Mouse (Mus musculus) heart, postnatal 36 days (tissue): ENCODE measurements around the gene Itga7. TPM values are rescaled to one million over a fixed set of nuclear protein-coding genes. Genes with fewer than 3 reads are reported as not detected.
"Not testable (repeated sequence)": the region's sequence is repeated elsewhere in the genome, so short reads cannot be mapped to it uniquely, and the experiment has no call there.

ENCODE experiments used
- DNase-seq, 2 experiments: peaks; one replicate each; pipeline ENCODE4 v3.0.0; 2021 to 2022
- intact Hi-C: fragments of 180-260 bp; cut with DNase I; formaldehyde crosslinking; loops from one replicate; pipeline ENCODE4 v1.15.1; 2025
- total RNA-seq, 2 experiments: library from RNA; stranded (reverse); gene quantifications; 2 replicates each; pipeline ENCODE4 v1.2.3; 2021

Itga7 gene
- total RNA-seq, 2 experiments from 2014 or later: 160 to 167 TPM

DNA sequence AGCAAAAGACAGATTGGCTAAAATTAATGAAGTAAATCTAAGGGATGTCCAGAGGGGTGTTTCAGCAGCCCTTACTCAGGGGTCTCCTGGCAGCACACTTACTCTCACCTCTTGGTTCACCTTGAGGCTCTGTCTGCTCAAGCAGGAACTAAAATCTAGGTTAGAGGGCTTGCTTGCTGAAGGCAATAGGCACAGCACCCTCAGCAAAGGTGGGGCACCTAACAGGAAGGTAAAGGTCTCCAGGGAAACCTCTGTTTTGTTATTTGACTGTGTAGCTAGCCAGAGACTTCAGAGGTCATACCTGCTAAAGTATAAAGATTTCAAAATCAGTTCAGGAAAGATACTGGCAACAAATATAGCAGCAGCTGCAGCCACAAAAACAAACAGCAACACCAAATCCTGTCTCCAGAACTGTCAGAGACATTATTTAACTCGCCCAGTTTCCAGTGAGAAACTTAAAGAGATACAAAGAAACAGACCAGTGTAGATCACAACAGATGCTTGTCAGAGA is 37.2 kb downstream of the Itga7 start:
- DNase-seq: no peak
- intact Hi-C loops: no loop called here

GRCm38 (mm10) chr10:128972841-128973240 is 39.2 kb downstream of the Itga7 start:
- intact Hi-C loops: no loop called here
- no peak for DNase-seq

DNA sequence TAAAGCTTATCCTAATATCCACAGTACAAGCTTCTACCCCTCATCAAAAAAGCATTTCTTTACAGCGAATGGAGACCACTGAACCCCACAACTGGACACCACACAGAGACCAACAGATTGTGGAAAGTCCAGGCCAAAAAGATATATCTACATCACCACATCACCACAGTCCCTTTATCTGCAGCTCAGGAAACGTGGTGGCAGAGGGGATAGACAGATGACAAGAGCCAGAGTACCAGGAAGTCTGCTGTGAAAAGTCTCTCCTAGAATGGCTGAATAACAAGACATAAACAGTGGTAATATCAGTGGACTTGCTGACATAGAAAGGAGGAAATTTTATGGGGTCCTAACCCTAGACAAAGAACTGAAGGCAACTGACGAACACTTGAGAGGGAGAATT is 42.8 kb downstream of the Itga7 start:
- DNase-seq: no peak
- intact Hi-C loops: loop anchor here (5.0 kb wide), 4 partner anchors 59 to 244 kb away; no protein-coding TSS in a partner anchor

GRCm38 (mm10) chr10:128977522-128978114 is 44.0 kb downstream of the Itga7 start:
- intact Hi-C loops: loop anchor here (5.0 kb wide), 4 partner anchors 60 to 245 kb away; no protein-coding TSS in a partner anchor
- DNase-seq: peak; percentile 16 to 35

DNA sequence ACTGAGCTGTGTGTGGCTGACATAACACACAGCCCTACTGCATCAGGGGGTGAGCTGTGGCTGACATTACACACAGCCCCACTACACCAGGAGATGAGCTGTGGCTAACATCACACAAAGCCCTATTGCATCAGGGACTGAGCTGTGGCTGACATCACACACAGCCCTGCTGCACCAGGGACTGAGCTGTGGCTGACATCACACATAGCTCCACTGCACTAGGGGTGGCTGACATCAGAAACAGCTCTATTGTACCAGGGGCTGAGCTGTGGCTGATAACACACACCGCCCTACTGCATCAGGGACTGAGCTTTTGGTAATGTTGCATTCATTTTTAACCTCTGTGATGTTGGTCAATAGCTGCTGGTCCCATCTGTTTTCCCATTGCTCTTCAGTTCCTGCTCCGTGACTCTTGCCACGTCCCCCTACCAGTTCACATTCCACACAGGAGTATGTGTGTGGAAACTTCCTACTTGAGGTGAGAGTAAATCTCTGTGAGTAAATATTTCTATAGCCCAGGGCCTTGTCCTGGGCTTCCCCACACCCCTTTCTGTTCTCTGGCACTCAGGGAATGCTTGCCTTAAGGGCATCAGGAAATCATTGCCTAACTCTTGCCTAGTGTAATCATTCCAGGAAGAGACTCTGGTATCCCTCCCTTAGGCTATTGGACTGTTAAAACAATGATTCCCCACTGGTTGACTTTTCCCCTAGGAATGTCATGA is 47.2 kb downstream of the Itga7 start:
- intact Hi-C loops: no loop called here
- no peak for DNase-seq

DNA sequence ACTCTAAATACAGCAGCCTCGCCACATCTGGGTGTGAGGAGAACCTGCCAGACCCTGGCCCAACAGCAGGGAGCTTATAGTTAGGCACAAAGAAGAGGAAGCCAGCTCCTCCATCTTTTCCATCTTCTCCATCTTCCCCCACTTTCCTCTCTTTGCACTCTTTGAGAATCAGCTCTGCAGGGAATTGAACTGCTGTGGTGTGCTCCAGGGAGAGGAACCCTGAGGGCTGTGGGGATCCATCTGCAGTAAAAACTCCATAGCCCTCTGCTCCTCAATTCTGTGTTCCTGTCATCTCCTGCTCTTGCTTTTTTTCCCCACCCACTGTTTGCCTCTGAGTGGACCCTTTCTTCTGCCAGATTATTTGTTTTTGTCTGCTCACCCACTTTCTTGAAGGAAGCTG is 55.5 kb downstream of the Itga7 start, which contains the start of gene Olfr9:
Olfr9 (plus strand) TSS at position 301 of the 400 bp plus-strand sequence.
- DNase-seq, intact Hi-C loops: not testable (repeated sequence)

DNA sequence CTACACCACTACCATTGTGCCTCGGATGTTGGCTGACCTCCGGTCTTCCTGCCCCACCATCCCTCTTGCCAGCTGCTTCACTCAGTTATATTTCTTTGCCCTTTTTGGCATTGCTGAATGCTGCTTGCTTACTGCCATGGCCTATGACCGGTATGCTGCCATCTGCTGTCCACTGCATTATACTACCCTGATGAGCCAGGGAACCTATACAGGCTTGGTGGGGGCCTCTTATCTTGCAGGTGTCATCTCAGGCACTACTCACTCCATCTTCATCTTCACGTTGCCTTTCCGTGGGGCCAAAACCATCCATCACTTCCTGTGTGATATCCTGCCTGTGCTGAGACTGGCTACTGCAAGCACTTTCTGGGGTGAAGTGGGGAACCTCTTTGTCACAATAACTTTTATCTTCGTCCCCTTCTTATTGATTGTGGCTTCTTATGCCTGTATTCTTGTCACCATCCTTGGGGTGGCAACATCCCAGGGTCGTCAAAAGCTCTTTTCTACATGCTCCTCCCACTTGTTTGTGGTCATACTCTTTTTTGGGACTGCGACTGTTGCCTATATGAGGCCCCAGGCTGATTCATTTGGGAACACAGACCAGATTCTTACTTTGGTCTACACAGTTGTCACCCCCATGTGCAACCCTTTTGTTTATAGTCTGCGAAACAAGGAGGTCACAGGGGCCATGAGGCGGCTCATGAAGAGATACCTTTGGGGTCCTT is 56.7 kb downstream of the Itga7 start:
- intact Hi-C loops, DNase-seq: not testable (repeated sequence)

- no peak for DNase-seq
- intact Hi-C loops: no loop called here
These were observed 57.4 kb downstream of the Itga7 start for GRCm38 (mm10) chr10:128990994-128991393.

DNA sequence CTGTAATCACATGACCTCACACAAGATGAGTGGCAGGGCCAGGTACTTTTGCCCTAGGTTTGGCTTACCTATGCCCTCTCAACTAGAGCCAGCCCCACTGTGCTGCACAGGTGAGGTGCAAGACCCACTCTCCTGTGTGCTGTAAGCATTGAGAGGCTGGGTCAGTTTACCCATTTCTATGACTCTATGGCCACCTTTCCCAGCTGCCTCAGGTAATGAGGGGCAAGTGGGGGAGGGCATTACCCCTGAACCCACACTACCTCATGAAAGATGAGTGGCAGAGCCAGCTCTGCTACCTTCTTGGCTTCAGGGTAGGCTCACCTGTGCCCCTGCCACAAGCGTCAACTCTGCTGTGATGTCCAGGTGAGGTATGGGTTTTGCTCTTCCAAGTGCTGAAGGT is 62.2 kb downstream of the Itga7 start:
- intact Hi-C loops: no loop called here
- DNase-seq: no peak

GRCm38 (mm10) chr10:128996523-128997040 is 63.0 kb downstream of the Itga7 start:
- no peak for DNase-seq
- intact Hi-C loops: no loop called here

DNA sequence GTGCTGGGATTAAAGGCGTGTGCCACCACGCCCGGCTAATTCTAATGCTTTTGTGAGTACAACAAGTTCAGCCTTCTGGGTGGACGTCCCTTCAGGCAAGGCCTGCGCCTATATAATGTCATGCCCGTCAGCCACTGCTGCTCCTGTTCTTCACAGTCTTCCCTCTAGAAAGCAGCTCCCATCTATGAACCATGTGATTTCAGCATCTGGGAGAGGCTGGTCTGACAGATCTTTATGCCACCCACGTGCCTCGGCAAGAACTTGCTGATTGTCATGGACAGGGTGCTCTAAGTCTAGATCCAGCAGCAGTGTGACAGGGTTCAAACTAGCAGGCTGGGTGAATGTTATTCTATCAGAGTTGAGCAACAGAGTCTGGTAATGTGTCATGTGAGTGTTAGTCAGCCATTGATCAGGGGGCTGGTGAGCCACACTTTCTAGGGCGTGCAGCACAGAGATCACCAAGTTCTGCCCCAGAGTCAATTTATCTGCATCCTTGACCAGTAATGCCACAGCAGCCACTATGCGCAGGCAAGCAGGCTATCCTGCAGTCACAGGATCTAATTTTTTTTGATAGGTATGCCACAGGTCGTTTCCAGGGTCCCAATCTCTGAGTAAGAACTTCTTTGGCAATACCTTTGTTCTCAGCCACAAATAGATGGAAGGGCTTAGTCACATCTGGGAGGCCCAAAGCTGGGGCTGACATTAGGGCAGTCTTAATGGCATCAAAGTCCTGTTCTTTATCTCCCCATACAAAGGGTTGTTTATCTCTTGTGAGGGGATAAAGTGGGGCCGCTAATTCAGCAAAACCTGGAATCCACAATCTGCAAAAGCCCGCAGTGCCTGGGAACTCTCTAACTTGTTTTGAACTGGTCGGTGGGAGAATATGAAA is 70.7 kb downstream of the Itga7 start:
- no peak for DNase-seq
- intact Hi-C loops: no loop called here

Other genes with a start within 250 kb of the Itga7 start
- 10 to 100 TPM; 80.8 to 81.1 TPM for gene Rab5b, start 237.6 kb upstream of the Itga7 start, total RNA-seq
- gene Pmel, start 229.6 kb upstream of the Itga7 start, total RNA-seq: under 1 TPM; 0.46 to 0.50 TPM
- 10 to 100 TPM; 13.8 to 13.9 TPM for gene Cdk2, start 228.8 kb upstream of the Itga7 start, total RNA-seq
- gene Dgka, start 189.0 kb upstream of the Itga7 start, total RNA-seq: 10 to 100 TPM; 11.5 to 12.8 TPM
- gene Pym1, start 185.9 kb upstream of the Itga7 start, total RNA-seq: 1 to 10 TPM; 7.8 to 9.7 TPM
- gene Mmp19, start 142.9 kb upstream of the Itga7 start, total RNA-seq: 1 to 10 TPM; 3.5 to 4.0 TPM
- gene Dnajc14, start 129.8 kb upstream of the Itga7 start, total RNA-seq: 10 to 100 TPM; 32.8 to 36.4 TPM
- 1 to 10 TPM; 6.8 to 7.0 TPM for gene Tmem198b, start 129.4 kb upstream of the Itga7 start, total RNA-seq
- 10 to 100 TPM; 38.0 to 39.1 TPM for gene Sarnp, start 116.5 kb upstream of the Itga7 start, total RNA-seq
- gene Ormdl2, start 112.2 kb upstream of the Itga7 start, total RNA-seq: 1 to 10 TPM; 7.9 to 8.0 TPM
- gene Gdf11, start 42.1 kb upstream of the Itga7 start, total RNA-seq: 1 to 10 TPM; 1.9 to 2.8 TPM
- gene Cd63, start 32.8 kb upstream of the Itga7 start, total RNA-seq: 100 to 1,000 TPM; 117 to 143 TPM
- gene Rdh5, start 10.9 kb upstream of the Itga7 start, total RNA-seq: 1 to 10 TPM; 6.4 to 7.5 TPM
- gene Bloc1s1, start 9.8 kb upstream of the Itga7 start, total RNA-seq: 100 to 1,000 TPM; 184 to 206 TPM
- gene Mettl7b, start 27.2 kb downstream of the Itga7 start, total RNA-seq: not detected
- not detected for gene Olfr9, start 55.6 kb downstream of the Itga7 start, total RNA-seq
- not detected for gene Olfr763, start 77.0 kb downstream of the Itga7 start, total RNA-seq
- not detected for gene Olfr764-ps1, start 106.1 kb downstream of the Itga7 start, total RNA-seq
- not detected for gene Olfr765, start 116.2 kb downstream of the Itga7 start, total RNA-seq
- gene Olfr766-ps1, start 135.2 kb downstream of the Itga7 start, total RNA-seq: not detected
- not detected for gene Olfr767, start 149.1 kb downstream of the Itga7 start, total RNA-seq
- not detected for gene Olfr768, start 165.6 kb downstream of the Itga7 start, total RNA-seq
- not detected for gene Olfr769, start 184.0 kb downstream of the Itga7 start, total RNA-seq
- gene Olfr770, start 205.2 kb downstream of the Itga7 start, total RNA-seq: not detected
- not detected for gene Olfr771, start 230.9 kb downstream of the Itga7 start, total RNA-seq
- gene Olfr772, start 244.1 kb downstream of the Itga7 start, total RNA-seq: not detected